Mouse (Mus musculus) stomach, postnatal 0 days (tissue): ENCODE measurements at regions not wholly inside any gene's neighbourhood (a gene's known extent, or its start where the extent isn't known, plus 50 kb on each side); places are given as distances from the start of the nearest gene placed in this dataset.

Experiments
- CTCF ChIP-seq: IDR thresholded peaks from 2 replicates; pipeline ENCODE4 v1.5.1; 2016; ENCODE audit warnings: antibody characterized with exemption, low read depth, mild to moderate bottlenecking, moderate library complexity
- EP300 ChIP-seq: optimal IDR thresholded peaks from 2 replicates; pipeline ENCODE3; 2016; ENCODE audit warnings: antibody characterized with exemption

GRCm38 (mm10) chr16:21353545-21353944 is 69.4 kb upstream of the Vps8 start:
- TF ChIP-seq CTCF (no peak), EP300 (no peak)
